Mouse (Mus musculus) MEL (cell line): ENCODE data around the gene Gcm2. TPM values are rescaled to one million over a fixed set of nuclear protein-coding genes. Genes with fewer than 3 reads are reported as not detected.

ENCODE experiments used
- DNase-seq: peaks from one replicate; pipeline ENCODE4 v3.0.0; 2011; ENCODE audit warnings: low read depth, low spot score
- H3K27ac ChIP-seq: 2 replicates; pipeline ENCODE4 v1.5.1; 2012; ENCODE audit warnings: low read depth, mild to moderate bottlenecking, control low read depth, low read length, moderate library complexity; ENCODE audit not compliant: control insufficient read depth
- H3K27me3 ChIP-seq, 2 experiments: fragments of 150-350 bp in 1 of 2; sonication (generic) in 1 of 2; 2 replicates each; pipeline ENCODE4 v1.6.1; 2012; ENCODE audit warnings: low read length in 2 of 2, mild to moderate bottlenecking in 2 of 2, improper control_type of control experiment in 1 of 2, moderate library complexity in 1 of 2; ENCODE audit not compliant: insufficient read depth in 2 of 2, control insufficient read depth in 1 of 2
- H3K36me3 ChIP-seq, 2 experiments: 2 replicates each; pipeline ENCODE4 v1.6.1; 2012 to 2014; ENCODE audit warnings: low read length in 2 of 2, improper control_type of control experiment in 1 of 2, inconsistent platforms in 1 of 2, mild to moderate bottlenecking in 1 of 2; ENCODE audit not compliant: insufficient read depth in 2 of 2, control insufficient read depth in 1 of 2
- H3K4me1 ChIP-seq, 2 experiments: fragments of 150-350 bp in 1 of 2; sonication (generic) in 1 of 2; 2 replicates each; pipeline ENCODE4 v1.6.1; 2012; ENCODE audit warnings: low read length in 2 of 2, improper control_type of control experiment in 1 of 2, mild to moderate bottlenecking in 1 of 2; ENCODE audit not compliant: insufficient read depth in 2 of 2, control insufficient read depth in 1 of 2
- H3K4me3 ChIP-seq, 2 experiments: fragments of 150-350 bp in 1 of 2; sonication (generic) in 1 of 2; 2 replicates each; pipeline ENCODE4 v1.5.1; 2012; ENCODE audit warnings: low read depth in 2 of 2, low read length in 2 of 2, mild to moderate bottlenecking in 2 of 2, moderate library complexity in 2 of 2, control low read depth in 1 of 2, improper control_type of control experiment in 1 of 2; ENCODE audit not compliant: control insufficient read depth in 1 of 2, insufficient read depth in 1 of 2
- H3K79me2 ChIP-seq: 2 replicates; pipeline ENCODE4 v1.6.1; 2012; ENCODE audit warnings: mild to moderate bottlenecking, low read length, moderate library complexity; ENCODE audit not compliant: control insufficient read depth, poor library complexity, insufficient read depth
- H3K9ac ChIP-seq: 2 replicates; pipeline ENCODE4 v1.6.1; 2012; ENCODE audit warnings: low read depth, mild to moderate bottlenecking, control low read depth, low read length, moderate library complexity; ENCODE audit not compliant: control insufficient read depth, poor library complexity, severe bottlenecking
- H3K9me3 ChIP-seq: fragments of 150-350 bp; sonication (generic); replicated peaks from 2 replicates; pipeline ENCODE4 v1.6.1; 2012; ENCODE audit warnings: mild to moderate bottlenecking, low read length, improper control_type of control experiment, moderate library complexity; ENCODE audit not compliant: insufficient read depth
- BHLHE40 ChIP-seq: IDR thresholded peaks from 2 replicates; pipeline ENCODE4 v1.6.1; 2012; ENCODE audit warnings: low read depth, mild to moderate bottlenecking, inconsistent platforms, low read length, improper control_type of control experiment, borderline replicate concordance
- CHD1 ChIP-seq: IDR thresholded peaks from 2 replicates; pipeline ENCODE4 v1.6.1; 2012; ENCODE audit warnings: low read depth, mild to moderate bottlenecking, inconsistent platforms, low read length, improper control_type of control experiment
- CHD2 ChIP-seq: IDR thresholded peaks from 2 replicates; pipeline ENCODE4 v1.6.1; 2011; ENCODE audit warnings: low read length, improper control_type of control experiment
- CTCF ChIP-seq, 3 experiments: IDR thresholded peaks in 2 of 3; conservative IDR thresholded peaks in 1 of 3; 2 replicates each; pipeline ENCODE4 v1.5.1; 2011 to 2012; ENCODE audit warnings: low read length in 3 of 3, low read depth in 2 of 3, mild to moderate bottlenecking in 2 of 3, improper control_type of control experiment in 1 of 3, inconsistent platforms in 1 of 3, mixed read lengths in 1 of 3, moderate library complexity in 1 of 3; ENCODE audit not compliant: control insufficient read depth in 1 of 3, insufficient read depth in 1 of 3, poor library complexity in 1 of 3, severe bottlenecking in 1 of 3
- E2F4 ChIP-seq: IDR thresholded peaks from 2 replicates; pipeline ENCODE4 v1.6.1; 2011; ENCODE audit warnings: low read depth, low read length, improper control_type of control experiment, borderline replicate concordance
- ELF1 ChIP-seq: IDR thresholded peaks from 2 replicates; pipeline ENCODE4 v1.6.1; 2014; ENCODE audit warnings: low read depth, mild to moderate bottlenecking, inconsistent platforms, low read length, improper control_type of control experiment, moderate library complexity
- JUND ChIP-seq: IDR thresholded peaks from 2 replicates; pipeline ENCODE4 v1.6.1; 2011; ENCODE audit warnings: low read depth, mild to moderate bottlenecking, improper control_type of control experiment, low read length
- KAT2A ChIP-seq: conservative IDR thresholded peaks from 2 replicates; pipeline ENCODE4 v1.6.1; 2012; ENCODE audit warnings: low read depth, low read length, improper control_type of control experiment, inconsistent platforms
- MAFK ChIP-seq: IDR thresholded peaks from 2 replicates; pipeline ENCODE4 v1.6.1; 2011; ENCODE audit warnings: low read depth, mild to moderate bottlenecking, low read length, improper control_type of control experiment, borderline replicate concordance
- MAX ChIP-seq: IDR thresholded peaks from 2 replicates; pipeline ENCODE4 v1.6.1; 2011; ENCODE audit warnings: low read length, improper control_type of control experiment
- MXI1 ChIP-seq: IDR thresholded peaks from 2 replicates; pipeline ENCODE4 v1.6.1; 2011; ENCODE audit warnings: mild to moderate bottlenecking, low read depth, low read length, improper control_type of control experiment
- NELFE ChIP-seq: IDR thresholded peaks from 2 replicates; pipeline ENCODE4 v1.6.1; 2011; ENCODE audit warnings: low read depth, low read length, improper control_type of control experiment
- POLR2AphosphoS2 ChIP-seq: IDR thresholded peaks from 2 replicates; pipeline ENCODE4 v1.6.1; 2011; ENCODE audit warnings: low read length, improper control_type of control experiment
- POLR2AphosphoS5 ChIP-seq: IDR thresholded peaks from 2 replicates; pipeline ENCODE4 v1.6.1; 2012; ENCODE audit warnings: low read depth, borderline replicate concordance, mild to moderate bottlenecking, inconsistent platforms, low read length, moderate library complexity, mixed read lengths
- RCOR1 ChIP-seq: IDR thresholded peaks from 2 replicates; pipeline ENCODE4 v1.6.1; 2012; ENCODE audit warnings: low read depth, mild to moderate bottlenecking, inconsistent platforms, low read length, improper control_type of control experiment
- TBP ChIP-seq: IDR thresholded peaks from 2 replicates; pipeline ENCODE4 v1.8.0; 2011; ENCODE audit warnings: low read depth, low read length, improper control_type of control experiment
- TCF12 ChIP-seq: IDR thresholded peaks from 2 replicates; pipeline ENCODE4 v1.6.1; 2014; ENCODE audit warnings: low read depth, mild to moderate bottlenecking, inconsistent platforms, low read length, improper control_type of control experiment, moderate library complexity
- USF2 ChIP-seq, 2 experiments: IDR thresholded peaks; 2 replicates each; pipeline ENCODE4 v1.6.1; 2011 to 2012; ENCODE audit warnings: improper control_type of control experiment in 2 of 2, low read length in 2 of 2, borderline replicate concordance in 1 of 2, inconsistent platforms in 1 of 2, low read depth in 1 of 2, mild to moderate bottlenecking in 1 of 2; ENCODE audit not compliant: insufficient read depth in 1 of 2
- ZKSCAN1 ChIP-seq: IDR thresholded peaks from 2 replicates; pipeline ENCODE4 v1.6.1; 2012; ENCODE audit warnings: low read depth, mild to moderate bottlenecking, inconsistent platforms, low read length, improper control_type of control experiment, moderate library complexity
- ZMIZ1 ChIP-seq: IDR thresholded peaks from 2 replicates; pipeline ENCODE4 v1.6.1; 2012; ENCODE audit warnings: low read depth, mild to moderate bottlenecking, inconsistent platforms, low read length, improper control_type of control experiment, moderate library complexity
- ZNF384 ChIP-seq: IDR thresholded peaks from 2 replicates; pipeline ENCODE4 v1.6.1; 2012; ENCODE audit warnings: low read depth, mild to moderate bottlenecking, inconsistent platforms, low read length, improper control_type of control experiment
- polyA plus RNA-seq, 2 experiments: library from polyadenylated mRNA; stranded (reverse) in 1 of 2; unstranded in 1 of 2; fragments of >175 nt in 1 of 2; fragments of >200 nt in 1 of 2; gene quantifications; 2 replicates each; pipeline versions ENCODE4 v1.2.1 to v1.2.4; 2012; ENCODE audit warnings: low replicate concordance in 2 of 2, low read depth in 1 of 2; ENCODE audit not compliant: insufficient read length in 2 of 2, insufficient read depth in 1 of 2, missing spikeins in 1 of 2
- total RNA-seq: library from RNA; depleted of rRNA; stranded (reverse); fragments of 300-350 nt; gene quantifications from 2 replicates; pipeline ENCODE4 v1.2.3, GENCODE M21; 2012

Gcm2 gene
- total and polyA plus RNA-seq, 3 experiments = not detected

GRCm38 (mm10) chr13:41091271-41091670, 19.6 kb downstream of the Gcm2 start:
- H3K36me3 ChIP-seq = no peaks in the 10 kb centered on the region

GRCm38 (mm10) chr13:41088746-41089145, 22.1 kb downstream of the Gcm2 start:
- Histone ChIP-seq H3K4me3 (no peak overlapping the region), H3K27ac (no peak overlapping the region), H3K9me3 (no peaks in the 10 kb centered on the region), H3K36me3 (no peaks in the 10 kb centered on the region), H3K4me1 (no peaks in the 10 kb centered on the region), H3K9ac (no peak overlapping the region), H3K27me3 (peaks cover 15 to 17% of the 10 kb centered on the region in 2 experiments), H3K79me2 (no peaks in the 10 kb centered on the region)
- no peak for DNase-seq
- TF ChIP-seq MAFK = no peak
- no peak for TF ChIP-seq POLR2AphosphoS2
- TF ChIP-seq CHD1 = no peak
- no peak for TF ChIP-seq ZKSCAN1
- TF ChIP-seq KAT2A = no peak
- no peak for TF ChIP-seq MAX
- no peak for TF ChIP-seq ZMIZ1
- no peak for TF ChIP-seq BHLHE40
- no peak for TF ChIP-seq TCF12
- TF ChIP-seq ELF1 = no peak
- no peak for TF ChIP-seq CTCF (IDR thresholded peaks at IDR 0.05 in 2 of 3, conservative IDR thresholded peaks at IDR 0.05 in 1 of 3; ENCODE audit: control insufficient read depth in 1 of 3, insufficient read depth in 1 of 3, low read depth in 2 of 3, low read length in 3 of 3, poor library complexity in 1 of 3, severe bottlenecking in 1 of 3)
- TF ChIP-seq USF2 (IDR thresholded peaks at IDR 0.05; ENCODE audit: borderline replicate concordance in 1 of 2, insufficient read depth in 1 of 2, low read depth in 1 of 2, low read length in 2 of 2) = no peak
- no peak for TF ChIP-seq ZNF384
- no peak for TF ChIP-seq RCOR1
- no peak for TF ChIP-seq NELFE
- TF ChIP-seq CHD2 = no peak
- TF ChIP-seq MXI1 = no peak
- no peak for TF ChIP-seq POLR2AphosphoS5
- no peak for TF ChIP-seq TBP

More at GRCm38 (mm10) chr13:41091271-41091670, 19.6 kb downstream of the Gcm2 start:
- no peaks in the 10 kb centered on the region for H3K9me3 ChIP-seq
- no peak for DNase-seq
- H3K27ac ChIP-seq = no peak overlapping the region
- H3K79me2 ChIP-seq = no peaks in the 10 kb centered on the region
- no peak overlapping the region for H3K9ac ChIP-seq
- no peak overlapping the region for H3K4me3 ChIP-seq
- H3K27me3 ChIP-seq = peaks cover 17 to 18% of the 10 kb centered on the region in 2 experiments
- no peak for TF ChIP-seq E2F4
- no peak for TF ChIP-seq JUND
- no peak for TF ChIP-seq BHLHE40
- H3K4me1 ChIP-seq = no peaks in the 10 kb centered on the region
